Mouse (Mus musculus) C2C12 (cell line): ENCODE results near the gene Scamp2. TPM values are rescaled to one million over a fixed set of nuclear protein-coding genes. Genes with fewer than 3 reads are reported as not detected.

Experiments used
- H3K27me3 ChIP-seq: one replicate; pipeline ENCODE4 v1.6.1; 2011; ENCODE audit not compliant: control insufficient read depth, insufficient read depth, insufficient read length
- H3K36me3 ChIP-seq: one replicate; pipeline ENCODE4 v1.6.1; 2011; ENCODE audit not compliant: control insufficient read depth, insufficient read depth
- H3K4me3 ChIP-seq: one replicate; pipeline ENCODE4 v1.5.1; 2011; ENCODE audit warnings: mild to moderate bottlenecking, control low read depth; ENCODE audit not compliant: poor library complexity, insufficient read depth, severe bottlenecking
- H3K79me2 ChIP-seq: one replicate; pipeline ENCODE4 v1.6.1; 2011; ENCODE audit not compliant: control insufficient read depth, insufficient read depth
- H3K79me3 ChIP-seq: one replicate; pipeline ENCODE4 v1.6.1; 2011; ENCODE audit warnings: low read depth, control low read depth
- H3ac ChIP-seq: one replicate; pipeline ENCODE3; 2011; ENCODE audit warnings: low read depth; ENCODE audit not compliant: control insufficient read depth, insufficient read length
- CEBPB ChIP-seq: IDR thresholded peaks from one replicate; pipeline ENCODE4 v1.6.1; 2011; ENCODE audit warnings: low read depth, mild to moderate bottlenecking, control low read depth, moderate library complexity
- CTCF ChIP-seq: IDR thresholded peaks from one replicate; pipeline ENCODE4 v1.5.1; 2011; ENCODE audit not compliant: control insufficient read depth, insufficient read depth, insufficient read length
- FOSL1 ChIP-seq: IDR thresholded peaks from one replicate; pipeline ENCODE4 v1.8.0; 2011; ENCODE audit warnings: mild to moderate bottlenecking, low read length; ENCODE audit not compliant: poor library complexity, insufficient read depth, severe bottlenecking
- MAX ChIP-seq: IDR thresholded peaks from one replicate; pipeline ENCODE4 v1.6.1; 2011; ENCODE audit warnings: mild to moderate bottlenecking, control low read depth
- MYOD1 ChIP-seq: IDR thresholded peaks from one replicate; pipeline ENCODE4 v1.6.1; 2011; ENCODE audit warnings: low read depth; ENCODE audit not compliant: control insufficient read depth, insufficient read length
- MYOG ChIP-seq: IDR thresholded peaks from one replicate; pipeline ENCODE4 v1.6.1; 2011; ENCODE audit not compliant: control insufficient read depth, insufficient read length; ENCODE audit errors: extremely low read depth
- USF1 ChIP-seq: IDR thresholded peaks from one replicate; pipeline ENCODE4 v1.6.1; 2011; ENCODE audit warnings: low read depth, mild to moderate bottlenecking, control low read depth, moderate library complexity
- polyA plus RNA-seq: library from polyadenylated mRNA; unstranded; fragments of >200 nt; fragmentation: generic; extraction: Trizol; gene quantifications from one replicate; pipeline ENCODE4 v1.2.1, GENCODE M21; 2012; ENCODE audit warnings: missing spikeins

Scamp2 gene
- polyA plus RNA-seq, 1 experiment = 22.5 TPM

- no peaks in the 10 kb centered on the region for H3K79me2 ChIP-seq
- peaks cover 23% of the 10 kb centered on the region for H3K36me3 ChIP-seq
- no peaks in the 10 kb centered on the region for H3K27me3 ChIP-seq
- peaks cover 2% of the 10 kb centered on the region for H3K79me3 ChIP-seq
- no peak within 1 kb of the TSS for H3K4me3 ChIP-seq
- no peak for TF ChIP-seq MYOD1
- no peak for TF ChIP-seq MYOG
- no peak for TF ChIP-seq FOSL1
- no peak for TF ChIP-seq USF1
- TF ChIP-seq MAX = no peak
- no peak within 1 kb of the TSS for H3ac ChIP-seq
These were observed 59.9 kb downstream of the Scamp2 start, which contains the start of gene Lman1l for GRCm38 (mm10) chr9:57620674-57621073. TSS of gene Lman1l (minus strand) at chr9:57620774.

- Histone ChIP-seq H3K4me3 (no peak overlapping the region), H3K79me2 (no peaks in the 10 kb centered on the region), H3K27me3 (no peaks in the 10 kb centered on the region), H3ac (no peak overlapping the region), H3K79me3 (peaks cover 5% of the 10 kb centered on the region), H3K36me3 (peaks cover 51% of the 10 kb centered on the region)
- TF ChIP-seq CTCF (no peak), MYOD1 (no peak), USF1 (no peak), MYOG (no peak), CEBPB (no peak), FOSL1 (no peak), MAX (no peak)
These were observed 63.6 kb downstream of the Scamp2 start for GRCm38 (mm10) chr9:57624295-57624694.

- no peak overlapping the region for H3K4me3 ChIP-seq
- H3K36me3 ChIP-seq = peaks cover 67% of the 10 kb centered on the region
- H3K79me3 ChIP-seq = peaks cover 5% of the 10 kb centered on the region
- H3K79me2 ChIP-seq = no peaks in the 10 kb centered on the region
- H3K27me3 ChIP-seq = no peaks in the 10 kb centered on the region
- peak overlapping the region; percentile 12 for H3ac ChIP-seq
- TF ChIP-seq CEBPB (no peak), MAX (peak; percentile 85), MYOD1 (peak; percentile 57), FOSL1 (no peak), USF1 (peak; percentile 24)
These were observed 65.1 kb downstream of the Scamp2 start for GRCm38 (mm10) chr9:57625674-57626500.

- Histone ChIP-seq H3ac (no peak overlapping the region), H3K27me3 (no peaks in the 10 kb centered on the region), H3K4me3 (no peak overlapping the region), H3K36me3 (peaks cover 67% of the 10 kb centered on the region), H3K79me2 (peaks cover 13% of the 10 kb centered on the region), H3K79me3 (peaks cover 12% of the 10 kb centered on the region)
- no peak for TF ChIP-seq MYOG
- TF ChIP-seq CTCF = no peak
- no peak for TF ChIP-seq MYOD1
- TF ChIP-seq USF1 = no peak
- TF ChIP-seq CEBPB = no peak
- no peak for TF ChIP-seq MAX
- no peak for TF ChIP-seq FOSL1
These were observed 66.4 kb downstream of the Scamp2 start for GRCm38 (mm10) chr9:57627191-57627590.

- Histone ChIP-seq H3K36me3 (peaks cover 65% of the 10 kb centered on the region), H3K27me3 (no peaks in the 10 kb centered on the region), H3K79me2 (peaks cover 20% of the 10 kb centered on the region), H3K4me3 (no peak overlapping the region), H3ac (no peak overlapping the region), H3K79me3 (peaks cover 19% of the 10 kb centered on the region)
- TF ChIP-seq USF1 (no peak), MYOD1 (no peak), FOSL1 (no peak), CEBPB (no peak), MYOG (no peak), CTCF (no peak), MAX (no peak)
These were observed 67.1 kb downstream of the Scamp2 start for GRCm38 (mm10) chr9:57627892-57628291.
